Mouse (Mus musculus) limb, embryonic 13.5 days (tissue): ENCODE measurements at regions not wholly inside any gene's neighbourhood (a gene's known extent, or its start where the extent isn't known, plus 50 kb on each side); places are given as distances from the start of the nearest gene placed in this dataset.
A peak's percentile ranks its signal among the peaks of the same experiment; 100 is the strongest.

Experiments
- ATAC-seq: fragments of 200-750 bp; cut with Nextera tagmentation; 2 replicates; pipeline ENCODE4 v1.8.0; 2017; ENCODE audit warnings: low read depth, moderate number of reproducible peaks, moderate TSS enrichment; ENCODE audit not compliant: low FRiP score
- H3K27ac ChIP-seq: fragments of 300-500 bp; sonication (generic); 2 replicates; pipeline ENCODE4 v1.5.1; 2015; ENCODE audit warnings: inconsistent platforms, mild to moderate bottlenecking, moderate library complexity
- H3K27me3 ChIP-seq: fragments of 300-500 bp; sonication (generic); 2 replicates; pipeline ENCODE4 v1.6.1; 2015; ENCODE audit warnings: mild to moderate bottlenecking, inconsistent platforms
- H3K36me3 ChIP-seq: fragments of 300-500 bp; sonication (generic); 2 replicates; pipeline ENCODE4 v1.6.1; 2015; ENCODE audit warnings: inconsistent platforms, mild to moderate bottlenecking, moderate library complexity
- H3K4me1 ChIP-seq: fragments of 300-500 bp; sonication (generic); 2 replicates; pipeline ENCODE4 v1.6.1; 2015; ENCODE audit warnings: inconsistent platforms
- H3K4me2 ChIP-seq: fragments of 300-500 bp; sonication (generic); replicated peaks from 2 replicates; pipeline ENCODE4 v1.6.1; 2015; ENCODE audit warnings: inconsistent platforms, mild to moderate bottlenecking, moderate library complexity
- H3K4me3 ChIP-seq: fragments of 300-500 bp; sonication (generic); 2 replicates; pipeline ENCODE4 v1.5.1; 2015; ENCODE audit warnings: moderate library complexity, mild to moderate bottlenecking, inconsistent platforms
- H3K9ac ChIP-seq: fragments of 300-500 bp; sonication (generic); 2 replicates; pipeline ENCODE4 v1.6.1; 2015; ENCODE audit warnings: mild to moderate bottlenecking, inconsistent platforms
- H3K9me3 ChIP-seq: fragments of 300-500 bp; sonication (generic); 2 replicates; pipeline ENCODE4 v1.6.1; 2016; ENCODE audit warnings: inconsistent platforms
- WGBS: fragments of 180-500 bp; shearing (Covaris S2); methylation state at CpG from one replicate; pipeline ENCODE4 v1.1.7; 2015; 5-methylcytosine and 5-hydroxymethylcytosine counted together

DNA sequence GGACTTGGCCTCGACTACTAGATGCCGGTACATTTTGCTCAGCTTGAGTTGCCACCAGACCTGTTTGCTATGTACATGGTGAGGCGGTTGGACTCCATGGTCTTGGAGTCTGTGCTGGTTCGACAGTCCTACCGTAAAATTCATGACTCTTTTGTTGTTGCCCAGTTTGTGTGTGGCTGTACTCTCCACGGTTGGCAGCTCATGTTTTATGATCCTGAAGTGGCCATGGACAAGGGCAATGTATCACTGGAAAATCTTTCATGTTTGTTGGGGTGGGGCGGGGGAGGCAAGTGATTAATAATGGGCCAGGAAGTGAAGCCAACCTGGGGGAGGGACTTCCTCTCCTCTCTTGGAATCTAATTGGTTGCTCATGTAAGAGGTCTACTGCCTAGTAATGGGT, 147.0 kb upstream of the Fbxo11 start:
- Histone ChIP-seq H3K27ac (no peak overlapping the region), H3K36me3 (no peaks in the 10 kb centered on the region), H3K9me3 (no peaks in the 10 kb centered on the region), H3K4me3 (no peak overlapping the region), H3K4me1 (0 out of 2 replicates have a peak, but pooled peaks cover 3% of the 10 kb centered on the region), H3K4me2 (no peak overlapping the region), H3K9ac (no peak overlapping the region), H3K27me3 (no peaks in the 10 kb centered on the region)
- no peak for ATAC-seq
- 85% methylated on average over 7 of the region's 7 CpGs for WGBS

DNA sequence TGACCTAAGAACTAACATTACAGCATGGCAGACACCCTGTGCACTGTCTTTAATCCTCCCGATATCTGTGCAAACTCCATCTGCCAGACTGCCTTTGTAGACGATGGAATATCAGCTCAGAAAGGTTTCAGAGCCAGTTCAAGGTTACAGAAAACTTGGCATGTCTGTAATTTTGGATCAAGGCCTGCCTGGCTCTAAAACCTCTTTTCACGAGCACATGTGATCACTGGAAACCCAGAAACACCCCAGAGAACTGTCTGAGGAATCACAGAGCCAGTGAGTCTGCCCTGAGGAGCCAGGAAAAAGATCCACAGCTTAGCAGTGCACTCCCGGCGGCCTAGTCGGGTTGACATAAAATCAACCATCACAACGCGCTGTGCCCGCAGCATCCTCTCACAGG, 149.7 kb upstream of the Fbxo11 start:
- Histone ChIP-seq H3K4me3 (no peak overlapping the region), H3K4me1 (0 out of 2 replicates have a peak, but pooled peaks cover 3% of the 10 kb centered on the region), H3K9me3 (no peaks in the 10 kb centered on the region), H3K36me3 (no peaks in the 10 kb centered on the region), H3K27me3 (no peaks in the 10 kb centered on the region), H3K9ac (no peak overlapping the region), H3K27ac (no peak overlapping the region), H3K4me2 (no peak overlapping the region)
- 76% methylated on average over 9 of the region's 9 CpGs for WGBS
- no peak for ATAC-seq

DNA sequence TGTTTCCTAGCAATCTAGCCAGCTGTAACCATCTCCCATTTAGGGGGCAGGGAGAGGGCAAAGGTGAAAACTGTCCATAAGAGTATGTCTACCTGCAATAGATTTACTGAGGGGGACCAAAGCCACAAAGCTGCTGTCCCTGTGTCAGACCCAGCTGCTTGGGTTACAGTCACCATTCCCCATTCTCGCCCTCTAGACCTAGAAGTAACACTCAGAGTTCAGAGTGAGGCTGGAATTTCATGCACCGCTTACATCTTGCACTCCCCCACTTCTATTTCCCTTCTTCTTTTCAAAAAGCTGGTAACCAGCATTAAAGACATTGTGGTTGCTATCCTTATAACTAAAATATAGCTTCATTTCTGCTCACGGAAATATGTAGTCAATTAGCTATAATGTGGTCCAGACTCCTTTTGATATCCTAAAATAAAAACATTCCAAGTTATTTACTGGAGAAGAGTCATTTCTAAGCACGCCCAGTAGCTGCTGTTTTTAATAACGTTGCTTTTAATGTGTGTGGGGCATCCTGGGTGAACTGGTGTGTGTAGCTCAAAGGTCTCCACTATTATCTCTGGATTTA, 157.4 kb upstream of the Fbxo11 start:
- Histone ChIP-seq H3K27me3 (no peaks in the 10 kb centered on the region), H3K9me3 (peaks cover 10% of the 10 kb centered on the region; the same call in 1 of the 2 replicates), H3K4me2 (no peak overlapping the region), H3K4me3 (no peak overlapping the region), H3K36me3 (no peaks in the 10 kb centered on the region), H3K9ac (no peak overlapping the region), H3K27ac (no peak overlapping the region), H3K4me1 (no peaks in the 10 kb centered on the region; the same call in 1 of the 2 replicates)
- no peak for ATAC-seq
- 36% methylated on average over 5 of the region's 5 CpGs for WGBS

DNA sequence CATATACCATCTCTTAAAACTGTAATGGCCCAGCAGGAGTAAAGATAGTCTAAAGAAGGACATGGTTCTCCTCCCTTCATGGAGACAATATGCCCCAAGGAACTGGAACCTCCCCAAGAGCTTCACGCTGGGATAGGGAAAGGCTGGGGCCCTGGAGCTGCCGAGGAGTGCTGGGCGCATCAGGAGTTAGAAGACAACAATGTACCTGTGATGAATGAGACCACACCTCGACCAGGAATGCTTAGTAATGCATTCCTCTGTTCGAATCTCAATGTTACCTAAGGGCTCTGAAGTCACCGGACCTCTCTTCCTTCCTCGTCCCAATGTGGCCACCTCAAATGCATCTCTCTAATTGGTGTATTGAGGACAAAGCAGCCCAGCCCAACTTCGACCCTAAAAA, 175.4 kb upstream of the Fbxo11 start:
- Histone ChIP-seq H3K27me3 (no peaks in the 10 kb centered on the region), H3K9me3 (peaks cover 7% of the 10 kb centered on the region; the same call in 1 of the 2 replicates), H3K27ac (no peak overlapping the region), H3K36me3 (no peaks in the 10 kb centered on the region), H3K4me2 (no peak overlapping the region), H3K4me1 (no peaks in the 10 kb centered on the region), H3K9ac (no peak overlapping the region), H3K4me3 (no peak overlapping the region)
- 78% methylated on average over 8 of the region's 8 CpGs for WGBS
- ATAC-seq, result no peak

DNA sequence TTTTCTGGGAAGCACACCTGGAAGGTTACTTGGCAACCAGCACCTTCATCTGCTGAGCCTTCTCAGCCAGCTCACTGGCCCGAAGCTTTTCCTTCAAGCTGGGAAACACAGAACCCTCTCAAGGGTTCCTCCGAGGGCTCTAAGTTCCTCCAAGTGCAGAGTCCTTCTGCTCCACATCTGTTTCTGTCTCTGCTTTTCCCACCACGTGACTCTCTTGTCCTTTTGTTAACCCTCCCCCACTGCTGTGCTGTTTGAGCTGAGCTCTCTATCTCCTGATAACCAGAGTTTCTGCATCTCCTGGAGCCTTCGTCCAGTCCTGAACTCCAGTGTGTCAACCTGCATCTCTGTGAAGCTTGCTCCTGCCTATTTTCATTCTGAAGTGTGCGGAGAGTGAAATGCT, 183.5 kb upstream of the Fbxo11 start:
- Histone ChIP-seq H3K9ac (no peak overlapping the region), H3K27ac (no peak overlapping the region), H3K36me3 (no peaks in the 10 kb centered on the region), H3K4me3 (no peak overlapping the region), H3K4me1 (peaks cover 12% of the 10 kb centered on the region), H3K9me3 (no peaks in the 10 kb centered on the region), H3K27me3 (no peaks in the 10 kb centered on the region), H3K4me2 (no peak overlapping the region)
- ATAC-seq, result no peak
- WGBS, result 61% methylated on average over 5 of the region's 5 CpGs

DNA sequence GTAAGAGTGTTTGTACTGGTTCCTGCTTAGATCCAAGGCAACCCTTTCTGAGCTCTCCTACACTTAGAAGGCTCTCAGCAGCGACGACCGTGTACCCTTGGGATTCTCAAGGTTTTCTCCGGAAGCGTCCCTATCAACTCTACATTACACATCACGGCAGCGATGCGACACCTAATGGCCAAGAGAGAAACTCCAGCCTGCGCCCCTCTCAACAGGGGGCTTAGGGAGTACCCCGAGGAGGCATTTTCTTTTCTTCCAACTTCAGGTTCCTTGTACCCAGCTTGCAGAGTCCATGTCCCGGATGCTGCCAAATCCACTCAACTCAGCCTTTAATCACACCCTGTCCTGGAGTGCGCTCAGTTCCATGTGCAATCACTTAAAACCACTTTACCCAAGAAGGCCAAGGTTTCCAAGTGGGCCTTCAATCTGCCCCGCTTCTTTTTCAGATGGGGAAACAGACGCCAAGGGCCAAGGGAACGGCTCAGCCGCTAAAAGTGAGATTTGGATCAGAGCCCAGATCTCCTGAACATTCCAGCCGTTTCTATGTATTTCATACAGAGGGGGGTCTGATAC, 186.9 kb upstream of the Fbxo11 start:
- 9% methylated on average over 17 of the region's 17 CpGs for WGBS
- no peaks in the 10 kb centered on the region for H3K36me3 ChIP-seq
- peak; percentile 53 for ATAC-seq
- no peak overlapping the region for H3K9ac ChIP-seq
- H3K4me3 ChIP-seq, result peak overlapping the region; percentile 32
- no peaks in the 10 kb centered on the region for H3K9me3 ChIP-seq
- peaks cover 16% of the 10 kb centered on the region for H3K4me1 ChIP-seq
- no peaks in the 10 kb centered on the region for H3K27me3 ChIP-seq
- peak overlapping the region; percentile 10; the same call in 1 of the 2 replicates for H3K27ac ChIP-seq
- peak overlapping the region; percentile 59 for H3K4me2 ChIP-seq

DNA sequence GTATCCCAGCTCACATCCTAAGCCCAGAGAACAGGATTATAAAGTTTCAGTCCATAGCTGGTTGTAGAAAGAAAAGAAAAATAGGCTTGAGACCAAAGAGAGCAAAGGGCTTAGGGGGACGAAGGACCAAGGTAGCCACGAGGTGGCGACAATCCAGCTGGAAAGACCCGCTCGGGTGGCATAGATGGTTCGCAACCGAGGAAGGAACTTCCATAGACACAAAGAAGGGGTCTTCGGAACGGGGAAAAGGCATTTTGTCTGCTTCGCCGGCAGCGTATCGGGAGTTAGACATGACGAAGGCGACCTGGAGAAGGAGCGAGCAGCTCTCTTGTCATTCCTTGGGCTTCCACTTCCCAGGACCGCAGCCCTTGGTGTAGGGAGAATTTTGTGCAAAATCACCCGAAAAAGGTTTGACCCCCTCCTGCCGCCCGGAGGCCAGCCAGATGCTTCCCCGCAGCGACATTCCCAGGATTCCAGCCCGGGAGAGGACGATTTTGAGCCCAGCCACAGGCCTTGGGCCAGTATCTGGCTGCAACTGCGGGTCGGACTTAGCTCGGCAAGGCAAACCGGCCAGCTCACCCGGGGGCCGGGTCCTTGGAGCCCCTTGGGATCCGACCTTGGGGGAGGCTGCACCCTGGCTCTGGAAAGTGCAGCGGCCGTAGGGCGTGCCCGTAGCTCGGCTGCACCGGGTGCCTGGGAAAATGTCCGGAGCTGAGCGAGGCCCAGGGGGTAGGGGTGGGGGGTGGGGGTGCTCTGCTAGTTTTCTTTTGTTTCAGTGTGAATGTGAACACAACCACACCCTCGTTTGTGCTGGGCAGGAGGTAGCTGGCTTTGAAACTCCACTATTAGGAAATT, 184.5 kb upstream of the Foxn2 start:
- Histone ChIP-seq H3K9ac (peak overlapping the region; percentile 95), H3K9me3 (no peaks in the 10 kb centered on the region), H3K4me1 (peaks cover 21% of the 10 kb centered on the region), H3K36me3 (no peaks in the 10 kb centered on the region), H3K4me3 (peak overlapping the region; percentile 69), H3K27ac (peak overlapping the region; percentile 95), H3K4me2 (peak overlapping the region; percentile 84), H3K27me3 (no peaks in the 10 kb centered on the region)
- WGBS, result under 1% methylated on average over 40 of the region's 40 CpGs
- ATAC-seq, result peak; percentile 75

DNA sequence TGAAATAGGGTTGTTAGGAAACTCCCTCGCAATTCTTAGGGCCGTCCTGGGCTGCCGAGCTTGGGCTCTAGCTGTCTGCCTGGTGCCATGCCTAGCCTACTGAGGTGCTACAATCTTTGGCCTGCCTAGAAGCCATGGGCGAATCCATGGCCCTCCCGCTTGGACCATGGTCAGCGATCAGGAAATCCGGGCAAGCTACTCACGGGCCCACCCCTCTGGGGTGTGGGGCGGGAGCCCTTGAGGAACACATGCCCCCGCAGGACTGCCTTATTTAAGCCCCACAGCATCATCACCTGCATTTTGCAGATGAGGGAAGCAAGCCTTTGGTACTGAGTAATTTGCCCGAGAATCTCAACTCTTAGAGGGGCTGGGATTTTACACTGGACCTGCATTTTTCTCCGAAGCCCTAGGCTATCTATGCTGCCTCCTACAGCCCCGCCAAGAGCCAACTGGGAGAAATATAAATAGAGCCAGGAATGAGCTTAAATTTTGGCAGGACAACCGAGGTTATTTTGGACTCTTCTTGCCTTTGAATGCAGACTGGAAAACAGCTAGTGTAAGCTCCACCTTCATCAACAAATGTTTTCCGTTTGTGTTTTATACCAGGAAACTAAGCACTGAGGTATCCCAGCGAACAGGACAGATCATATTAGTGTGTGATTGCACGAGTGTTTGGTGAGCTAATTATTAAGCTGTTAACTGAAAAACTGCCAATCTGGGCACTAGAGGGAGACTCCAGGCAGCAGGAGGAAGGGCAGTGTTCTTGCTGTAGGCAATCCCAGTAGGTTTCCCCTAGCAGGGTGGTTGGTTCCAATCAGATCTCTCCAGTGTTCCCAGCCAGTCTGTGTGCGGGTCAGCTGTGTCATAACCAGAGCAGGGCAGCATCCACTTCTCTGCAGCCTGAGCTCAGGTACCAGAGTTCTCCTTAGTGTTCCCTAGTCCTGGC, 183.6 kb upstream of the Foxn2 start:
- H3K4me1 ChIP-seq, result peaks cover 15% of the 10 kb centered on the region
- peak overlapping the region; percentile 69 for H3K4me3 ChIP-seq
- H3K36me3 ChIP-seq, result no peaks in the 10 kb centered on the region
- ATAC-seq, result peak; percentile 60
- H3K9me3 ChIP-seq, result no peaks in the 10 kb centered on the region
- H3K4me2 ChIP-seq, result peak overlapping the region; percentile 84
- no peaks in the 10 kb centered on the region for H3K27me3 ChIP-seq
- 2% methylated on average over 18 of the region's 18 CpGs for WGBS
- H3K27ac ChIP-seq, result peak overlapping the region; percentile 95
- peak overlapping the region; percentile 95 for H3K9ac ChIP-seq

DNA sequence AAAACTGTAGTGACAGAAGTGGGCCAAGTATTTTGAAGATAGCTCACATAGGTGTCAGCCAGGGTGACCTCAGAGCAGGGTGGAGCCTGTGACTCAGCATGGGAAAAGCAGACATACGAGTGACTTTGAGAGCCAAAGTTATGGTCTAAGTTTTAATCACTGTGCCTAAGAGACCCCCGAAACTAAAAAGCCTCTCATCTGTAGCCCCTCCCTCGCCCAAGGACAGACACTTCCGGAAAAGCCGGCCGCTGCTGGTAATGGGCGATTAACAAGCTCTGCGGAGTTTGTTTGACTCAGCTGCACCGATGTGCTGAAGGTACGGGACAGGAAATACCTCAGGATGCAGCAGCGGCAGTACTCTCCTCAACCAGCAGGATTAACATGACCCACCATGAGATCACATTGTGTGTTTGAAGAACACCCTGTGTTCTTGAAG, 182.1 kb upstream of the Foxn2 start:
- no peaks in the 10 kb centered on the region for H3K36me3 ChIP-seq
- H3K4me1 ChIP-seq, result peaks cover 9% of the 10 kb centered on the region
- H3K27ac ChIP-seq, result no peak overlapping the region
- no peaks in the 10 kb centered on the region for H3K9me3 ChIP-seq
- no peak overlapping the region for H3K9ac ChIP-seq
- no peaks in the 10 kb centered on the region for H3K27me3 ChIP-seq
- H3K4me2 ChIP-seq, result 0 out of 2 replicates have a peak overlapping the region, but pooled peaks have one; percentile 14
- WGBS, result 67% methylated on average over 11 of the region's 11 CpGs
- H3K4me3 ChIP-seq, result no peak overlapping the region
- no peak for ATAC-seq

DNA sequence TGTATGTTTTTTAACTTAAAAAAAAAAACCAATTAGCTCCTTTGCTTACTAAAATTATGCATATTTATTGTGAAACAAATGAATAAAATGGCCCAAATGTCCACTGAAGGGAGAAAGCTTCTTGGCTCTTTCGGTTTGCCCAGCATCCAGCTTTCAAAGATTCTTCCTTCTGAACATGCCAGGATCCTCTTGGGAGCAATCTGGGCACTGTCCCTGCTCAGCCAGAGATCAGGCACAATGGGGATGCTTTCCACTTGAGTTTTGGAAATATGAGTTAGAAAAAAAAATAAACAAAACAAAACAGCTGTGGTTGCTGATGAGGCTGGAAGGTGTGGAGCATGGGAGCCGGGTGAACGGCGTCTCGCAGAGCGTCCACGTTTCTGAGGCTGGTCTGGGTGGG, 180.3 kb upstream of the Foxn2 start:
- H3K27me3 ChIP-seq, result no peaks in the 10 kb centered on the region
- no peak overlapping the region for H3K4me2 ChIP-seq
- no peak overlapping the region for H3K9ac ChIP-seq
- no peak overlapping the region for H3K27ac ChIP-seq
- no peak for ATAC-seq
- no peaks in the 10 kb centered on the region for H3K36me3 ChIP-seq
- no peak overlapping the region for H3K4me3 ChIP-seq
- no peaks in the 10 kb centered on the region for H3K9me3 ChIP-seq
- 92% methylated on average over 7 of the region's 7 CpGs for WGBS
- peaks cover 9% of the 10 kb centered on the region for H3K4me1 ChIP-seq

DNA sequence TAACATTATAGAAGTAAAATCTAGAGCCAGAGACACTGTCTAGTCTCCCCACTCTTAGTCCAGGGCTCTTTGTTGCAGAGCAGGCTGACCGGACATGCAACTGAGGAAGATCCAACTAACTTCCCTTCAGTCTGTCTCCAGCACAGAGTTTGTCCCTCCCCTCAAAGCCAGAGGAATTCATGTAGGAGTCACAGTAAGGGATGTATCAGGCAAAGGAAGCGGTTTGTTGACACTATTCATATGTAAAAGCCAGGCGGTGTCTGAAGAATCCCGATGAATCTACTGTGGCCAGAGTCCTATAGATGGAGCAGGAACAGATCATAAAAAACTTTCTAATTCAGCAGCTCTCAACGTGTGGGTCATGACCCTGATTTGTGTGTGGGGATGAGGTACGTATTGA, 179.7 kb upstream of the Foxn2 start:
- Histone ChIP-seq H3K9ac (no peak overlapping the region), H3K4me1 (peaks cover 9% of the 10 kb centered on the region), H3K27ac (no peak overlapping the region), H3K27me3 (no peaks in the 10 kb centered on the region), H3K36me3 (no peaks in the 10 kb centered on the region), H3K9me3 (no peaks in the 10 kb centered on the region), H3K4me2 (no peak overlapping the region), H3K4me3 (no peak overlapping the region)
- WGBS, result 71% methylated on average over 6 of the region's 6 CpGs
- ATAC-seq, result no peak
